Mouse (Mus musculus): Measurements from ENCODE around the gene Copb1.

GRCm38 (mm10) chr7:114275372-114276004, 21.0 kb upstream of the Copb1 start:
- no peak for TF ChIP-seq EP300 (IDR thresholded peaks at IDR 0.05; ENCODE audit: low read depth)
- TF ChIP-seq CTCF (IDR thresholded peaks at IDR 0.05; ENCODE audit: low read depth) = no peak
